Mouse (Mus musculus): ENCODE data around the gene Clic4. TPM values are rescaled to one million over a fixed set of nuclear protein-coding genes. Genes with fewer than 3 reads are reported as not detected.
A peak's percentile ranks its signal among the peaks of the same experiment; 100 is the strongest.

The Clic4 gene
- polyA plus RNA-seq, 1 experiment from 2014 or later: 211 TPM

- Histone ChIP-seq H3K36me3 (ENCODE audit: insufficient read depth, low read length) (no peaks in the 10 kb centered on the region), H3K9ac (replicated peaks; ENCODE audit: low read depth) (no peak overlapping the region), H3K9me3 (ENCODE audit: low read length) (no peaks in the 10 kb centered on the region), H3K27me3 (replicated peaks; ENCODE audit: insufficient read depth, low read length) (no peaks in the 10 kb centered on the region), H3K4me1 (ENCODE audit: insufficient read depth, low read depth, low read length) (no peaks in the 10 kb centered on the region), H3K4me2 (replicated peaks; ENCODE audit: low read depth, low read length) (no peak overlapping the region), H3K27ac (ENCODE audit: low read length) (no peak overlapping the region), H3K4me3 (ENCODE audit: low read depth, low read length) (no peak overlapping the region)
- 84% methylated on average over 3 of the region's 3 CpGs for WGBS
- ATAC-seq (no peak), DNase-seq (ENCODE audit: low spot score) (no peak)
- TF ChIP-seq CTCF (IDR thresholded peaks at IDR 0.05) (no peak), EP300 (IDR thresholded peaks at IDR 0.05) (no peak)
Observed at GRCm38 (mm10) chr4:135231136-135231535, 41.5 kb downstream of the Clic4 start.

- Histone ChIP-seq H3K27ac (ENCODE audit: low read length) (no peak overlapping the region), H3K4me1 (ENCODE audit: insufficient read depth, low read depth, low read length) (no peaks in the 10 kb centered on the region), H3K9ac (replicated peaks; ENCODE audit: low read depth) (no peak overlapping the region), H3K4me2 (replicated peaks; ENCODE audit: low read depth, low read length) (no peak overlapping the region), H3K9me3 (ENCODE audit: low read length) (no peaks in the 10 kb centered on the region), H3K36me3 (ENCODE audit: insufficient read depth, low read length) (peaks cover 4% of the 10 kb centered on the region; the same call in 1 of the 2 replicates), H3K4me3 (ENCODE audit: low read depth, low read length) (no peak overlapping the region), H3K27me3 (replicated peaks; ENCODE audit: insufficient read depth, low read length) (no peaks in the 10 kb centered on the region)
- no peak for ATAC-seq
- no peak for TF ChIP-seq CTCF (IDR thresholded peaks at IDR 0.05)
- TF ChIP-seq EP300 (IDR thresholded peaks at IDR 0.05): no peak
- no peak for DNase-seq (ENCODE audit: low spot score)
- 77% methylated on average over 5 of the region's 5 CpGs for WGBS
Observed at GRCm38 (mm10) chr4:135230661-135231060, 42.0 kb downstream of the Clic4 start.

DNA sequence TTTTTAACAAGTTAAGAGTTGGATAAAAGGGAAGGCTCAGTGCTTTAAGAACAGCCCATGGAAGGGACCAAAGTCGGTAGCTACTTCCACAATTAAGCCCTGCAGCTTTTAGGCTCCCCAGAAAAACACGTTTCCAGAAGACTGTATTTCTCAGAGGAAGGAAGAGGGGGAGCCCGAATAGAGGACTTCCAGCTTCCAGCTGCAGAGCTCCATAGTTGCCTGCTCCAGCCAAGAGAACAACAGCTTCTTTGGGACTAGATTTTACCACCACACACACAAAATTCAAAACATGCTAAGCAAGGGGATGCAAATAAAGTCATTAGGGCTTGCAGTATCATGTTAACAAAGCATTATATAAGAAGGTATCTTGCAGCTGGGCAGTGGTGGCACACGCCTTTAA lies 42.7 kb downstream of the Clic4 start:
- Histone ChIP-seq H3K4me2 (replicated peaks; ENCODE audit: low read depth, low read length) (no peak overlapping the region), H3K27ac (ENCODE audit: low read length) (no peak overlapping the region), H3K4me3 (ENCODE audit: low read depth, low read length) (no peak overlapping the region), H3K9ac (replicated peaks; ENCODE audit: low read depth) (no peak overlapping the region), H3K9me3 (ENCODE audit: low read length) (no peaks in the 10 kb centered on the region), H3K27me3 (replicated peaks; ENCODE audit: insufficient read depth, low read length) (no peaks in the 10 kb centered on the region), H3K36me3 (ENCODE audit: insufficient read depth, low read length) (peaks cover 5% of the 10 kb centered on the region; the same call in 1 of the 2 replicates), H3K4me1 (ENCODE audit: insufficient read depth, low read depth, low read length) (no peaks in the 10 kb centered on the region)
- no peak for DNase-seq (ENCODE audit: low spot score)
- no peak for TF ChIP-seq CTCF (IDR thresholded peaks at IDR 0.05)
- 55% methylated on average over 4 of the region's 4 CpGs for WGBS
- no peak for ATAC-seq

DNA sequence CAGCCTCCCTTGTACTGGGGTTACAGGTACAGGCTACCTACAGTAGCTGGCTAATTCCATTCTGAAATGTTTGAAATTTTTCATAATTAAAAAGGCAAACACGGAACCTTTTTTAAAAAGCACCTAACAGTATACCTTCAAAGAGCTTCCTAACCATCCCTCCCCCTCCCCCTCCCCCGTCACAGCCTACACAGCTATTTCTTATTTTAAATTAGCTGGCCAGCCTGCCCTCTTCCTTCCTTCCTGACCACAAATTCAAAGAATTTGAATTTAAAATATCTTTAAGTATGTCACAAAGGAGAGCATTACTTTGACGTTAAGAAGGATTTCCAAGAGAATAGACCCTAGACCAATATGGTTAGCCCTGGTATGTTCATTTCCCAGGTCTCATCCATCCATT lies 44.5 kb downstream of the Clic4 start:
- no peak overlapping the region for H3K9ac ChIP-seq (replicated peaks; ENCODE audit: low read depth)
- no peaks in the 10 kb centered on the region for H3K27me3 ChIP-seq (replicated peaks; ENCODE audit: insufficient read depth, low read length)
- no peak overlapping the region for H3K4me2 ChIP-seq (replicated peaks; ENCODE audit: low read depth, low read length)
- no peak overlapping the region for H3K27ac ChIP-seq (ENCODE audit: low read length)
- 64% methylated on average over 3 of the region's 3 CpGs for WGBS
- H3K4me1 ChIP-seq (ENCODE audit: insufficient read depth, low read depth, low read length): no peaks in the 10 kb centered on the region
- peaks cover 16% of the 10 kb centered on the region for H3K36me3 ChIP-seq (ENCODE audit: insufficient read depth, low read length)
- no peak for TF ChIP-seq EP300 (IDR thresholded peaks at IDR 0.05)
- no peak for TF ChIP-seq CTCF (IDR thresholded peaks at IDR 0.05)
- H3K4me3 ChIP-seq (ENCODE audit: low read depth, low read length): no peak overlapping the region
- ATAC-seq: no peak
- H3K9me3 ChIP-seq (ENCODE audit: low read length): no peaks in the 10 kb centered on the region
- DNase-seq (ENCODE audit: low spot score): no peak

GRCm38 (mm10) chr4:135226008-135226667 lies 46.5 kb downstream of the Clic4 start:
- peak; percentile 50 for ATAC-seq
- H3K4me1 ChIP-seq (ENCODE audit: insufficient read depth, low read depth, low read length): no peaks in the 10 kb centered on the region
- H3K27me3 ChIP-seq (replicated peaks; ENCODE audit: insufficient read depth, low read length): no peaks in the 10 kb centered on the region
- H3K4me3 ChIP-seq (ENCODE audit: low read depth, low read length): no peak overlapping the region
- peaks cover 16% of the 10 kb centered on the region for H3K36me3 ChIP-seq (ENCODE audit: insufficient read depth, low read length)
- peak overlapping the region; percentile 22; the same call in 1 of the 2 replicates for H3K27ac ChIP-seq (ENCODE audit: low read length)
- DNase-seq (ENCODE audit: low spot score): no peak
- H3K9ac ChIP-seq (replicated peaks; ENCODE audit: low read depth): no peak overlapping the region
- WGBS: 75% methylated on average over 12 of the region's 12 CpGs
- H3K4me2 ChIP-seq (replicated peaks; ENCODE audit: low read depth, low read length): no peak overlapping the region
- peak; percentile 49; the same call in 1 of the 2 replicates for TF ChIP-seq EP300 (IDR thresholded peaks at IDR 0.05)
- no peak for TF ChIP-seq CTCF (IDR thresholded peaks at IDR 0.05)
- no peaks in the 10 kb centered on the region for H3K9me3 ChIP-seq (ENCODE audit: low read length)

DNA sequence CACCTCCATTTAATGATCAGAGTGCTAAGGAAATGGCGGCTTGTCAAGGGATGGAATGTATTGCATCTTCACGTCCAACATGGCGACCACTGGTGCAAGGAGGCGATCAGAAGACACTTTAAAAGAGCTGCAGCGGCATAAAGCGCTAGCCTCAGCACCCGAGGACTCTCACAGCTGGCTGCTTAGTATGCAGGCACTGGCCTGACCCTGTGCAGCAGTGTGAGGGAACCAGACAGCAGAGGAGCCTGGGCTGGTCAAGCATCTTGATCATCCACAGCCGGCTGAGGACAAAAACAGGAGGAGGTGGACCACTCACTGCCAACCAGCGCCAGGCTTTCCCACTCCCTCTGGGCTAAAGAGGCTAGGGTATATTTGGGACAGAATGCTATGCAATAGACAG lies 48.8 kb downstream of the Clic4 start:
- no peak overlapping the region for H3K9ac ChIP-seq (replicated peaks; ENCODE audit: low read depth)
- ATAC-seq (no peak), DNase-seq (ENCODE audit: low spot score) (no peak)
- peaks cover 27% of the 10 kb centered on the region for H3K36me3 ChIP-seq (ENCODE audit: insufficient read depth, low read length)
- no peak overlapping the region for H3K4me3 ChIP-seq (ENCODE audit: low read depth, low read length)
- H3K27ac ChIP-seq (ENCODE audit: low read length): no peak overlapping the region
- H3K4me2 ChIP-seq (replicated peaks; ENCODE audit: low read depth, low read length): no peak overlapping the region
- no peaks in the 10 kb centered on the region for H3K4me1 ChIP-seq (ENCODE audit: insufficient read depth, low read depth, low read length)
- no peaks in the 10 kb centered on the region for H3K27me3 ChIP-seq (replicated peaks; ENCODE audit: insufficient read depth, low read length)
- TF ChIP-seq CTCF (IDR thresholded peaks at IDR 0.05): no peak
- no peaks in the 10 kb centered on the region for H3K9me3 ChIP-seq (ENCODE audit: low read length)
- 88% methylated on average over 9 of the region's 9 CpGs for WGBS
